Mouse (Mus musculus) lung, postnatal 14 days (tissue): ENCODE data around the gene Nrcam.

ENCODE experiments used
- DNase-seq: peaks from one replicate; pipeline ENCODE4 v3.0.0; 2021

Gene Nrcam

DNA sequence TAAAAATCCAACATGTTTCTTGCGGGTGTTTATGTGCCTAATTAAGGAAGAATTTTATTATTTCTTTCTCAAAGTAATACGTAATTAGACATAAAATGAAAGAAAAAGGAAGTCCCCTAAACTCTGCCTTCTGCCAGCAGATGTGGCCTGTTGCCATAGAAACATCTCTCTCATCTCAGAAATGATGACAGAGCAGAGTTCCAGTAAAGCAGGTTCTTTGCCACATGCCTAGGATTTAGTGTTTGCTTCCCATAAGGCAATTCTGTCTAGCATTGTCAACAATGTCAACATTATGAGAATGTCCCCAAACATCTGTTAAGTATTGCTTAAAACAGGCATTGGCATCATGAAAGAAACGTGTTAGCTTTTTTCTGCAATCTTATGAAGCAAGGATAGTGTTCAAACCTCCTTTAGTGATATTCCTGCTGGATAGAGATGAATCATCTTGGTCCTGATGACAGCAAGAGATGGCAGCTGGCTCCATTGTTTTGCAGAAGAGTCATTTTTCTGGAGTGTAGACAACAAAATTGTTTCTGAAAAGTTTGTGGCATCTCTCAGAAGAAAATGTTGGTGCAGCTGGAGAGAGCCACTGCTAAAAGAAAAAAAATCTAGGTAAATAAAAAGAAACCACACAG, 42.5 kb downstream of the Nrcam start:
- DNase-seq: no peak

DNA sequence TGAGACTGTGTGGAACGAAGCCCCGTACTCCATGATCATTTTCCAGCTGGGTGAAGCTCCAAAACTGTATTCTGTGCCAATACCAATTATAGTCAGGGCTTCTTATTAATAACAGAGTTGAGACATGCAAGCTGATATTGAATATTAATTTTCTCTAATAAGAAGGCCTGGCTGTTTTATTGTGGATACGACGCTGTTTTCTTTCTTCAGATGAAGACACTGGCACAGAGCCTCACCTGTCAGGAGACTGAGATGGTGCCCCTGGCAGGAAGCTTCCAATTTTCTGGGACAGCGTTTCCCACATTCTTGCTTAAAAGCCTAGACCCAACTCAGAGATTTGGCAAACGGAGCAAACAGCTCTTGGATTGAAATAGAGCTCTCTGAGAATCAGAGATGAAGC, 47.3 kb downstream of the Nrcam start:
- DNase-seq: no peak

DNA sequence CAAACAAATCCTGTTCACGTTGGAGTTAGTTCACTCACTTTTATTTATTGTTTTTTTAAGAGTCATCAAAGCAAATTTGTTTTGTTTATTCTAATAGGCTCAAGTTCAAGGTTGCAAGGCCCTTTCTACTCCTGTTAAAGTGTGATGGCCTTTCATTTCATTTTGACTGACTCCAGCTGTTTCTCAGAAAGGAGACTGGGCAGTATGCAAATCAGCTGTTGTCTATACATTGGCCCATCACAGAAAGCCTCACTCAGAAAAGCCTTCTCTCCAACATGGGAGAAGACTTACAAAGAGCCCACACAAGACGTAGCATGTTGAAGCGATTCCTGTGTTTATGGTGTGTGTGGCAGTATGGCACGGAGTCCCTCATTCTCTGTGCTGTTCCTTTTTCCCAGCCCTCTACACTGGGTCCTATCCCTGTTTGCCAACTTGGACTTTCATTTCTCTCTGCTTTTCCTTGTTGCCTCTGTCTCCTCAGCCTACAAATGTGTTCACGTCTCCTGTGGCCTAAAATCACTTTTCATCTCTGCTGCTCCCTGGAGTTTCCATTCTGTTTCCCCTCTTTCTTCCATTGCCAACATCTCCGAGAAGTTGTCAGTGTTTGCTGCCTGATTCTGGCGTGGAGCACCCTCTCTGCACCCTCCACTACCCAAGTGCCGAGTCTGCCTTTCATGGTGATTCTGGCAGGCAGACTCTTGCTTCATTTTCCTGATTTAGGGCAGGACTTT, 49.9 kb downstream of the Nrcam start:
- DNase-seq: no peak

DNA sequence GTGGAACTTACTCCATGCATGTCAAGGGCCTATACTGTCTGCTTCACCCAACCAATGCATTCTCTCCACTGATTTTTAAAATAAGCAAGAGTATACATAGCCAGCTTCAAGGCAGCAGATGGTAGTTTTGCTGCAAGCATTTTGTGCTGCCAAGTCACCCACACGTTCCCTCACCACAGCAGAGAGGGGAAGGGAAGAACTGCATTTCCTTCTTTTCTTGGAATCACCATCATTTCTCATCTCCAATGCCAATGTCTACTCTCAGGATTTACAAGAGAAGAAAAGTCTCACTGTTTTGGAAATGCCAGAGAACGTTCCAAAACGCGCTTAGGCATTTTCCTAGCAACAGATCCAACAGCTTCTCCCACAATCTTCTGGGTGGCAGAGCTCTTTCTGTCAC, 52.1 kb downstream of the Nrcam start:
- no peak for DNase-seq

DNA sequence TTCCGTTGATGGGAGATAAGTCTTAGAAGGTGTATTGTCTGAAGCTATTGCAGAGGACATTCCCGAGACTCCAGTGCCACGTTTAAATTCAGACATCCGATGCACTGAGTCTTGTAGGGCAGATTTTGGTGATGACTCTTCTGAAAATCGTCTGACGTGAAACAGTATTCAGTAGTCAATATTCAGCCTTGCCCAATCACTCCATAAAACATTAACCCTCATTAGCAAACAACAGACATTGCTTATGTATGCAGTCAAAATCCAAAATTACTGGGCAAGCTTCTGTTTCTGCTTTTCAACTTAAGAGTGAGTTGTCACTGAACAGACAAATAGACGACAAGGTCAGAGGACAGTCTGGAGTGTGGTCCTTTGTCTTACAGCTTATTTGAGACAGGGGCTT, 57.7 kb downstream of the Nrcam start:
- no peak for DNase-seq

DNA sequence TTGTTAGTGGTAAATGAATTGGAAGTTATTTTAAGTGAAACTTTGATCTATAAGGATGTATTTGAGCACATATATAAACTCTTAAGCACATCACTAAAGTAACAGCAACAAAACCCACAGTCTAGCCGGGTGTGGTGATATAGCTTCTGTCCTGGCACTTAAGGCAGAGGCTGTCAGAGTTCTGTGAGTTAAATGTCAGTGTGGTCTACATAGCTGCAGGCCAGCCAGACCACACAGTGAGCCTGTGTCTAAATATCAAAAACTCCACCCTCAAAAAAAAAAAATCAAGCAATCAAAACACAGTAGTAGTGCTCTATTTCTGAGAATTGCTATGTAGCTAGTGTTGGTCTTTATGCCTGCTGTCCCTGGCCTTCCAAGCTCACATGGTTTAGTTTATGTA, 59.5 kb downstream of the Nrcam start:
- no peak for DNase-seq

DNA sequence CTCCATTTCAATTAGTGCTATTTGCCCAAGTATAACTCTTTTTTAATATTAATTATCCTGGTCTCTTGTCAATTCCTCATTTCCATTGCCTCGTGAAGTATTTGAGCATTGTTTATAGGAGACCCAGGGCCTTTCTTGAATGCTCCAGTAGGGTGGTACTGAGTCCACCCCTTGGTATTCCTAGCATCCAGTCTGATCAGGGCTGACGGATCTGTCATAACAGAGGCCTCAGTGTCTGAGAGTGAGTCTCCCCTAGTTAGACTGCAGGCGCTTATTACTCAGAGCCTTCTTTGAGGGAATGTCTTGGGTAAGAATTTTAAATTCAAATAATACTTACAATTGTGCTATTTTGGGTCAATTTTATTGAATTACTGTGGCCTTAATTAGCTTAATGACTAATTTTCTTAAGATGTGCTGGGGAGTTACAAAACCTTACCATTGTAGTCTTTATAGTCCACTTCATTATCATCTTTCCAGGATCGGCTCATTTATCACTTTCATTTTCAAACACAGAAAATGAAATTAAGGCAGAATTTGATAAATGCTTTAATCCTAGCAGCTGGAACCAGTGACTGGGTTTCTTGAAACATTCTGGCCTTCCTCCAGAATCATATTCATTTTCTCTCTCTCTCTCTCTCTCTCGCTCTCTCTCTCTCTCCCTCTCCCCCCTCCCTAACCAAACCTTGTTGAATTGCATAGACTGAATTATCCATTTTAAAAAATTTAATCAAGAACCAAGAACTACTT, 61.9 kb downstream of the Nrcam start:
- no peak for DNase-seq

DNA sequence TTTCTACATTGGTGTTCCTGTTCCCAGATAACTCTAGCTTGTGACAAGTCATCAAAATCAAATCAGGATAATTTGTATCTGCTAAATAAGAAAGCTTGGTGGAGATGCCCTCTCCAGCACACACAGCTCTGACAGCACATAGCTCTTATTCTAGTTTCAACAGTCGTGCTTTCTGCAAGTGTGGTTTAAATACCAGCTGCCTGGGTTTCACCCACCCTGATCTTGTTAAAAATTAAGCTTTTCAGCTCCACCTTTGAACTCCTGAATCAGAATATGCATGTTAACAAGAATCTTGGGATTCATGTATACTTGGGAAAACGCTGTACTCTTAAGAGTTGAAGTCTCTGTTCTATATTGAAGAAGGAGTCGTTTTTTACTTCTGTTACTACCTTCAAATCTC, 66.2 kb downstream of the Nrcam start:
- DNase-seq: no peak

DNA sequence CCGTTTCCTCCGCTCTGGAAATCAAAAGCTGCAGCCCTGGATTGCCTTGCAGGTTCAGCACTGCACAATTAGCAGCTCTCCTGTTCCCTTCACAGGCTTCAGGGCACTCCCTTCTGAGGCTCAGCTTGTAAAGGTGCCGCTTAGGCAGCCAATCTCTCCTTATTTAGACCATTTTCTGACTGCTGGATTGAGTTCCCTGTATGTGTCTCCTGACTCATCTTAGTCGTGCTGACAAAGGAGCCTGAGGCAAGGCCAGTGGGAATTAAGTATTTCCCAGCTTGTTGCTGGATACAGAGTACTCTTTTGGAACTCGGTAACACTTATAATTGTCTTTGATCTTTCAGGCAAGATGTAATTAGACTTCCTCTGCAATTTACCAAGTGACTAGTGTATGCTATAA, 69.1 kb downstream of the Nrcam start:
- no peak for DNase-seq

DNA sequence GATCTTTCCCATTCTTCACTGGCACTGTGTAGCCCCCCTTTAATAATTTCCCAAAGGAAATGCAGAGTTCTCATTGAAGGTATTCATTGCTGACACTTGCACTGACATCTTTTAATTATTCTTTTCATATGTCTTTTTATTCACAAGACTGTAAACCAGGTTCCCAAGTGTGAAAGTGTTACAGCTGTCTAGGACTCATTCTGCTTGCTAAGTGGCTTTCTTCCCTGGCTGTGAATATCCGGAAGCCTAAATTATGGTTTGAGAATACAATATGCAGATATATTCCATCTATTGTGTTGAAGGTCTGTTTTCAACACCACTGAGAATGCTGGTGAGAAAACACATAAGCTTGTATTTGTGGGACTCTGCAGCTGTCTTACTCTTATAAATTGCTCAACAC, 73.4 kb downstream of the Nrcam start:
- no peak for DNase-seq

DNA sequence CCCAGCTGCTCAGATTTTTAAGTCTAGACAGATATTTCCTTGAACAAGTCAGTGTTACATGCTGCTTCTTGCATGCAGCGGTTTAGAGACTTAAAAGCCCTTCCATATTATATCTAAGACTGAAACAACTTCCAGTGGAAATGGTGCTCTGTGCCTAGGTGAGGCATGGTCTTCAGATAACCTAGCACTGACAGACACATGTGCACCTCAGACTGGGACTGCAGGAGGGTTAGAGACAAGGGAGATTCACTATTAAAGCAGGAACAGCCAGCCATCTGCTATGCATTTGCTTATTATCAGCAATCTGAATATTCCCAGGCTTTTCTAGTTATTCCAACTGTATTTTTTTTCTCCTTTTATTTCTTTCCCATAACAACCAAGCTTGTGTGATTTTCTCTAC, 74.6 kb downstream of the Nrcam start:
- no peak for DNase-seq

DNA sequence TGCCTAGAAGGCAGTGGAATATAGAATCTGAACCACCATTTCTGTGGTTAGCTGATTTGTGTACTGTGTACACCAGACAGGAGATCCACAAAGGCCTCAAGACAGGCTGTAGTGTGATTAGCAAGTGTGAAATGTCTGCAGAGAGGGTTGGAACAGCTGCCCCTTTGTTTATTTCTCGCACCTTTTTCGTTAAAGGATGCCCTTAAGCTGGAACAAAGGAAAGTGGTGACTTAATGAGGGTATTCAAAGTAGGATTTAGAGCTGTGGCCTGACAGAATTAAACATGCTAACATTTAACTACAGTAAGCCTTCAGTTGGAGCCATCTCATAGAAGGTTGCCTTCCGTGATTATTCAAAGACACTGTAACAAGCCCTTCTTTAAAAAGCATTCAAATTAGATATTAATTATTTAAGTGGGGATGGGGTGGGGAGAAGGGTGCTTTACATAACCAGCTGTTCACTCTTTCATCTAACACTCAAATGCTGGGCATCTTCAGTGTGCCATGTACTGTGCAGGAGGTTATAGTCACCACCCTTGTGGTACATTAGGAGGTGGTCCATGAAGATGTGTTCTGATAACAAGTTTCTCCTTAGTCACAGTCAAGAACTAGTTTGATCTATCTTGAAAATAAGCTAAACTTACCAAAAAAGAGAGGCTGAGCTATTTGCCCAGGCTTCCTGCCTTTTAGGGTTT, 75.2 kb downstream of the Nrcam start:
- no peak for DNase-seq

DNA sequence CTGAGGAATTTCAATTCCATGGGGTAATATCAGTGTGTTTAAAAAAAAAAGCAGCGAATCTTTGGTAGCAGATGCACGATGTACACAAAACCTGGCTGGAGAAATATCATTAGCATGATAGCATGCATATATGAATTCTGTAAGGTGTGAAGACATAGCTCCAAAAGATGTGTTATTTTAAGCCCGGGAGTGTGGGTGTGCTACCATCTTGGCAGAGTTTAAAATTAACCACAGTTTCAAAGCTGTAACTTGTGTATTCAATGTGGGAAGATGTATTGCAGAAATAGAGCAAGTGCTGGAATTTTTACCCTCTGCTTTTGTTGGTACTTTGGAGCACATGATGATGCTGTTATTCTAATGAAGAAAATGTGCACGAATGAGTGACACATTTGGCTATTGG, 81.1 kb downstream of the Nrcam start:
- no peak for DNase-seq

DNA sequence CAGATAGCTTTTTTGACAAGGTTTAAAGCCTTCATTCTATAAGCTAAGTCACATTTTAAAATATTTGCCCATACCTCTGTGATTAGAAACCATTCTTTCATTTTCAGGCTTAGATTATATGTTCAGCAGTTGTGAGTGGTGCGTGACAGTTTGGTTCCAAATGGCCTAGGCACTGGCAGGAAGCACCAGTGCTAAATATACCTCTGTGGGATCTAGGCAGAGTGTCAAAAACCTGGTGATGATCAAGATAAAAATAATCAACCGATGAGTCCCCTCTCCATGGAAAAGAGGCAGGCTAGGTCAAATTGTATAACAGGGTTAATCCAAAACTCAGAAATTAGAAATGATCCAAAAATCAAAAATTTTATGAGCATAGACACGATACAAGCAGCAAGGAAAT, 82.3 kb downstream of the Nrcam start:
- no peak for DNase-seq

DNA sequence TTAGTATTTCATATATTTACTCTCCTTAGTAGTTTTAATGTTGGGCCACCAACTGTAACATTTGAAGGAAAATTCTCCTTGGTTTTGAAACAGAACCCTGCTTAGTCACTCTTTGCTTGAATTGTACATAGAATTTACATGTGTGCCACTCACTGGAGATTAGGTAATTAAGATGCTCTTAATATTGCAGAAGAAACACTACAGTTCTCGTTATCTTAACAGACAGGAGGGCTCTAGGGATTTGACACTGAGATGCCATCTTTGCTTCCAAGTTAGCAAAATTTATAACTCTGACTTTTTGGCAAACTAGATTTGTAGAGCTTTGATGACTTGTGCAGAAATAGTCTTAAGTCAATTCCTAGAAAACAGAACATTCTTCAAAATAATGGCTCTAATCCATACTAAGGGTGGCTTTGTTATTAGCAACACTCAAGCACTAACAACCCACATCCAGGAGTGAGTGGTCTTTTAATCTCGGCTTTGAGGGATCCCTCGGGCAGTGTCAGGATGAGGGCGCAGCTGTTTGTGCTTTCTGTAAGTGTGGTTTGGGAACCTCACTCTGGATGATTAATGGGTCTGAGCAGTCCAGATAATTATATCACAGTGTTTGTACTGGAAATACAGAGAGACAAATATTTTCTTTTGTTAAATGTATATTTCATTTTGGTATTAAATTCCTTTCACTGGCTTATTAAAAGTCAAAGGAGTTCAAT, 93.6 kb downstream of the Nrcam start:
- DNase-seq: no peak

DNA sequence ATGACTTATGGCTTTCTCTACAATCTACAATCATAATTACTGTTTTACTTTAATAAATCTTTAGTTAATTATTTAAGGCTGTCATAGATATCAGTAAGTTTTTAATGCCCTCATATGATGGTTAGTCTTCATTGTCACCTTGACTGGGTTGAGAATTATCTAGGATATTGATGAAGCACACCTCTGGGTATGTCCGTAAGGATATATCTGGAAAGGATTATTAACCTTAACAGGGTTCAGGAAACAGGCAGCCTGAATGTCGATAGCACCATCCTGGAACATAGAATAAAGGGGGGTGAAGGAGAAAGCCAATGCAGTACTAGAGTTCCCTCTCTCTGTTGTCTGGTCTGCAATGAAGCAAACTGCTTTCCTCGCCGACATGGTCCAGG, 94.2 kb downstream of the Nrcam start:
- no peak for DNase-seq

DNA sequence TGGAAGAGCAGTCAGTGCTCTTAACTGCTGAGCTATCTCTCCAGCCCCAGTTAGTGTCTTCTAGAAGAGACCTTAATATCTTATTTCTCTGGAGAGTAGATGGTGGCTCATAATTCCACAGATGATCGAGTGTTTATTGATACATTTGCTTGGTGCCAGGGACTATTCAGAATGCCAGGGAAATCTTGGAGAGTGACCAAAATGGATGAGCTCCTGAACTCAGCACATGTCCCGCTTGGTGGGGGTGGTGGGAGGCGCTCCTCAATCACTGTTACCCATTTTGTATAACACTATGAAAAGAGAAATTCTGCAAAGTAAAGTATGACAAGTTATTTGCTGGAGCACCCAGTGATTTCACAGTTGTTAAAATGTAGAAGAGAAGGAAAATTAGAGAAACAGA, 95.3 kb downstream of the Nrcam start:
- DNase-seq: no peak

DNA sequence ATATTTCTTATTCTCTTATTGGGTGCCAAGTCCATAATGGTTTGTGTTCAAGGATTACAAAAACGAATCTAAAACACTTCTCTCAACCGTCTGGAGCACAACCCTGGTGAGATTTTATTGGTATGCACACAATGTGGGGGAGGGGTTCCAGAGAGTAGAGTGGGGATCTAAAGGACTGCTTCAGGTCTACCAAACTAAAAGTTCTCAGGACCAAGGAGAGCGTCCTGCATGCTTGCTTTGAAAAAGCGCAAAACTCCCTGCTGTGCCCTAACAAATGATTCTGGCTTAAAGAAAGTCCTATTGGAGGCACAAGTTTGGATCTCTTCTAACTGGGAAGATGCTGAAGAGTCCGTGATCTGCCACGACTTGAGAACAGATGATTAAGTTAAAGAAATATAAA, 96.4 kb downstream of the Nrcam start:
- no peak for DNase-seq

DNA sequence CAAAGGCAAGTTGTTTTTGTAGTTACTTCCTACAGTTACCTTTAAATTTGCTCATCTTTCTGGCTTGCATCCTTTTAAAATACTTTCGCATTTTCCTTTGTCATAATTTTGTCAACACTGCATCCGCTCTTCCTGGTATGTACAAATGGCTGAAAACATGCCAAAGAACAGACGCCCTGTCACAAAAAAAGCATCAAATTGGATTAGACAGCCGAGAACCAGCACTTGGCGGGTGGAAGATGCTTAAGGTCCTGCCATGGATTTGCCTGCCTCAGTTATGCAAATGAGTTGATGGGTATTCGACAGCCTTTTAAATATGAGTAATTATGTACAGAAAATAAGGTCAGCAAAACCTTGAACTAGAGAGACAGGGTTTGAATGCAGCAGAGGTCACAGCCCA, 101.7 kb downstream of the Nrcam start:
- DNase-seq: no peak

DNA sequence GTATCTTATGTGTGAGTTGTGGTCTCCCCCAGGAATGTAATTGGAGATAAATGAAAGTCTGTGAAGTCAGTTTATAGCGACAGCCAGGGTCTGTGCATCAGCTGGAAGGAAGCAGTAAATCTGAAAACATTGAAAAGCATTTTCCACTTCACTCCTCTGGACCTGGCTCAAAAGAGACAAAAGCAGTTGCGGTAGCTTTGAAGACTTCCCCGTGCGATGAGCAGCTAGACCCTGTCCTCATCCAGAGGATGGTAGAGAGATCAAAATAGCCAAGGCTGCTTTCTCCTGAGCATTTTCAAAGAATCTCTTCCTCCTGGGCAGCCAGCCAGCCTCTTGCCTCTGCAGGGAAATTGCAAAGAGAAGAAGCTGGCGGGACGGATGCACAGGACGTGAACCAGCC, 102.3 kb downstream of the Nrcam start:
- DNase-seq: peak; percentile 4

DNA sequence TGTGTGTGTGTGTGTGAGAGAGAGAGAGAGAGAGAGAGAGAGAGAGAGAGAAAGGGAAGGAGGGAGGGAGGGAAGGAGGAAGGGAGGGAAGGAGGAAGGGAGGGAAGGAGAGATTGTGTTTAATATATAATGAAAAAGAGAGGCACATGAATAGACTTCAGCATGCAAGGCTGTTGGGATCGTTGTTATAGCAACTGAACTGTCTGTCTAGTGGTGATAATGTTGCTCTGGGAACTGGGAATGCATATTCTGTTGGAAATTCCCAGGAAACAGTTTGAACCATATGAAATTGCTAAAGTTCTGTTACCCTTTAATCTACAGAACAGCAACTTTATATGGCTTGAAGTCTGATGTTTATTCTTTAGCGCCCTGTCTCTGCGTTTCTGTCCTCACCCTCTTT, 104.0 kb downstream of the Nrcam start:
- no peak for DNase-seq

DNA sequence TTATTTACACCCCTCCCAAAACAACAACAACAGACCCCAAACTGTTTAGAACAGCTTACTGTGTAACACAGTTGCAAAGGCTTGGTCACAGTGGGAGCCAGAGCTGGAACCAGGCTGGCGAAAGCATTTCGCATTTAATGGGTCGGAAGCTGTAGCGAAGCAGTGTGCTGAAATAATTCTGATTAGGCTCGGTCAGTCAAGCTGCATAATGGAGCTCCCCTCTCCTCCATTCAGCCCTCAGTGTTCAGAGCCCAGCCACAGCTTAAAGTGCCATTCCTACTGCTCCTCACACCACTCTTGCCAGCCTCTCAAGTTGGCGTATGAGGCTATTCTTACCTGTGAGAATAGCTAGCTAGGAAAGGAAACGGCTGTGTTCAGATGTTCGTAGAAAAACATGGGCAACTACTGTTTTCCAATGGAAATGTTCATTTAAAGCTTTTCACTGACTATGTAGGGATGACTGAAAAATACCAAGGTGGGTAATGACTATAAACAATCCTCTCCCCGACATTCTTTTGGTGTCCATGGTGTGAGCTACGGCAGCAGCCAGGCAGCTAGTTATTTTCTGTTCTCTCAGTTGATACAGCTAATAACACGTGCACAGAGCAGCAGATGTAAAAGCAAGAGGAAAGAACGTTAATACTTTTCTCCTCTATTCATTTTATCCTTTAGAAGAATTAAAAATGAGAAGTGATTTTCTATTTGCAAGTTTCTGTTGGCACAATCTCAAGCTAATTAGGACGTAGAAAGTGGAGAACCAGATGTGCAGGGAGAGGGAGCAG, 108.6 kb downstream of the Nrcam start:
- DNase-seq: no peak
